Mouse (Mus musculus): Measurements from ENCODE around the gene Col12a1. TPM values are rescaled to one million over a fixed set of nuclear protein-coding genes. Genes with fewer than 3 reads are reported as not detected.

The Col12a1 gene
- total RNA-seq, 1 experiment from 2014 or later, result not detected

DNA sequence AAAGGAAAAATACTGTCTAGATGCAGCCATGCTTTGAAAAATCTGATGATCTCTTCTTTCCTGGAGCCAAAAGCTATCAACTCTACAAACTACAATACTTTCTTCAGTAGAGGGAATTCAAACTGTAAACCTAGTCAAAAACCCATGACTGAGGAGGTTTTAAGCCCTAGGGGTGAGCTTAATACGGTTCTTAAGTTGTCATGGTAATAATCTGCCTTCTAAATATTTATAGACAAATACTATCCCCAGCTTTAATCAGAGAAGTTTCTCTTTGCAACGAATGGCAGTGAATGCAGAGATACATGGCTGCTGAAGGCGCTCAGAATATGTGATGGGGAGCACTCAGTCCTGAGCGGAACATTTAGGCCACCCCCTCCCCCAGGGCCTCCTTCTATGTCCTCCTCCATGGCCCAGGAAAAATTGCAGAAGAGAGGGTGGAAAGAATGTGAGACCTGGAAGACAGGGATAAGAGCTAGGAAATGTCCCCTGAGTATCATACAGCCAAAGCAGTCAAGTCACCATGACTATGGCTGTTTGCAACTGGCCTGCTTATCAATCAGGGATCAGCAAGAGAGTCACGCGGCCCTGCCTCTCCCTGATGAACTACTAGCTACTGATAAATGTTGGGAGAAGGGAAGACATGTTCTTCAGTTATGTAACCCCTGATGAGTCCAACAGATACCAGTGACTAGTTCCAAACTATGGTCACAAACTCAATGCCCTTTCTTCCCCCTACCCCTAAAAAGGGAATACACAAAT is 99.6 kb downstream of the Col12a1 start:
- no peak for ATAC-seq (replicated peaks in 1 of 2; ENCODE audit: insufficient read depth in 1 of 2, low FRiP score in 2 of 2, low TSS enrichment in 1 of 2, low read depth in 1 of 2, poor library complexity in 2 of 2, severe bottlenecking in 2 of 2)

DNA sequence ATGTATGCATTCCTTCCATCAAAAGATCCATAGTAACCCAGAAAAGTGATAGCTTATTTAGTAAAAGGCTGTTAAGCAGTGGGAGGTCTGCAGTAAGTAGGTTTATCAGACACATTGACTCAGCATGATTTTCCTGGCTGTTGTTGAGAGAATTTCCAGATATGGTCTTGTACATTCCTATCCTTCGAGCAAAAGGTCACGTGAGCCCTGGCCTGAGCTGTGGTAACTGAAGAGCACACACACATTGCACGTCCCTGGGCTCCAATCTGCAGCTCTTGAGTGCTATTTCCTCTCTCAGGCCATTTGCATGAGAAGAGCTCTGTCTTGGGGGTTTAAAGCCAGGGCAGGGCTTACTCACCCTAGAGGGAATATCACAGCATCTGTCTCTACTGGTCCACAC is 101.3 kb downstream of the Col12a1 start:
- ATAC-seq (replicated peaks in 1 of 2; ENCODE audit: insufficient read depth in 1 of 2, low FRiP score in 2 of 2, low TSS enrichment in 1 of 2, low read depth in 1 of 2, poor library complexity in 2 of 2, severe bottlenecking in 2 of 2), result no peak

DNA sequence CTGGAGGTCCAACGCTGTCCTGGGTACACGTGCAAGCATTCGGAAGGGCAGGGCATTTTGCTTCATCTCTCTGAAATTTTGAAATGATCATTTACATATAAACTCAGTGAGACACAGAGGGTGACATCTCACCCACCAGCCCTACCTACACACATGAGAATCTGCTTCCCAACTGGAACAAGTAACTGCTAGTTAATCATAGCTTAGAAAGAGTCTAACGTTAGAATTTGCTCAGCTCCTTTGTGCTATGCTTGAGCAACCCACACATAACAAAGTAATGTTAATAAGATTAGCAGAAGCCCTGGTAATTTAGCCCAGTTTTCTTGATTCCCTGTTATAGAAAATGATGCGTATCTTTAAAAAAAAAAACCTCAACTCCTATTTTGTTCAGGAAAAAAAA is 102.6 kb downstream of the Col12a1 start:
- no peak for ATAC-seq (replicated peaks in 1 of 2; ENCODE audit: insufficient read depth in 1 of 2, low FRiP score in 2 of 2, low TSS enrichment in 1 of 2, low read depth in 1 of 2, poor library complexity in 2 of 2, severe bottlenecking in 2 of 2)

DNA sequence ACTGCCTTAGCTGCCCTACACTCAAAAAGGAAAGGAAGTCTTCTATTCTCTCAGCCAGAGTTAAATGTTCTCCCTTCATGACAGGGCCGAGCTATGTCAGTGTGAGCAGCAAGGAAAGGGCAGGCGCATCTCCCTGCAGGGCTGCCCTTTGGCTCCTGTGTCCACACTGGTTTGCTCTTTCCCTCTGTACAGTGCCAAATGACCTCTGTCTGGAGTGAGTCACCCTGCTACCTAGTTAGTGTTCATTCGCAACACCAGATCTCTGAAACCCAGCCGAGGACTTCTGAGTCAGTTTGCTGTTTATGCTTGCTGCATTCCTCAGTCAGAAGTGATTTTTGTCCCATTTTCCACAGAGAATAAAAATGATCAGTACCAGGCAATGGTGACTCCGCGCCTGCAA is 108.3 kb downstream of the Col12a1 start:
- no peak for ATAC-seq (replicated peaks in 1 of 2; ENCODE audit: insufficient read depth in 1 of 2, low FRiP score in 2 of 2, low TSS enrichment in 1 of 2, low read depth in 1 of 2, poor library complexity in 2 of 2, severe bottlenecking in 2 of 2)

DNA sequence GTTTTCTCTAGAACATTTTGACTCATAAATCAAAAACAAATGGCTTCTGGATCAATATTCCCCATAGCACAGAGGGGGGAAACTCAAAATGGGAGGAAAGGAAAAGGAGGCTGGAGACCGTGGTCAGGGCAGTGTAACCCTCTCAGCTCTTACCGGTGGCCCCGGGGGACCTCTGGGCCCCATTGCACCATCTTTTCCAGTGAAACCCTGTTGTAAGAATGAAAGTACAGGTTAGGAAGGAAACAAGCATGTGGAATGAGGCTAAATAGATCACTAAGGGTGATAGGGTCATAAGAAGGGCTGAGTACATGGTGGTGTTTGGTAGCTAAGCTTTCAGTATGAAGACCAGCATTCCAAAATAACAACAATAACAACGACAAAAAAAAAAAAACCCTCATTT is 109.0 kb downstream of the Col12a1 start:
- ATAC-seq (replicated peaks in 1 of 2; ENCODE audit: insufficient read depth in 1 of 2, low FRiP score in 2 of 2, low TSS enrichment in 1 of 2, low read depth in 1 of 2, poor library complexity in 2 of 2, severe bottlenecking in 2 of 2), result no peak

DNA sequence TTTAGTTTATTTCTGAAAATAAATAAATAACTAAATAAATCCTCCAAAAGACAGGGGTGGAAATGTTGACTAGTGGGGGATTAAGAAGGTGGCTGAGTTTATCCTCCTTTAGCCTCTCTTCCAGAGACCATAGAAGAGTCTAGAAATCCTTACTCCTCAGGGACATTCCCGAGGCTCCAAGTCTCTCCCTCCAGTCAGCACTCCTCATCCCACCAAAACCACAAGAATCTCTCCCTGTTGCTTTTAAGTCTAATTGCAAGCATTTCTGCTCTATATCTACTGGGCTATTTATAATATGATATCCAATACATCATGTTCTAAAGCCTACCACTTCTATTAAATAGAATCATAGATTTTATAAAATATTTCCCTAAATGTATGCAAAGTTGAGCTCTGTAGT is 109.8 kb downstream of the Col12a1 start:
- no peak for ATAC-seq (replicated peaks in 1 of 2; ENCODE audit: insufficient read depth in 1 of 2, low FRiP score in 2 of 2, low TSS enrichment in 1 of 2, low read depth in 1 of 2, poor library complexity in 2 of 2, severe bottlenecking in 2 of 2)

DNA sequence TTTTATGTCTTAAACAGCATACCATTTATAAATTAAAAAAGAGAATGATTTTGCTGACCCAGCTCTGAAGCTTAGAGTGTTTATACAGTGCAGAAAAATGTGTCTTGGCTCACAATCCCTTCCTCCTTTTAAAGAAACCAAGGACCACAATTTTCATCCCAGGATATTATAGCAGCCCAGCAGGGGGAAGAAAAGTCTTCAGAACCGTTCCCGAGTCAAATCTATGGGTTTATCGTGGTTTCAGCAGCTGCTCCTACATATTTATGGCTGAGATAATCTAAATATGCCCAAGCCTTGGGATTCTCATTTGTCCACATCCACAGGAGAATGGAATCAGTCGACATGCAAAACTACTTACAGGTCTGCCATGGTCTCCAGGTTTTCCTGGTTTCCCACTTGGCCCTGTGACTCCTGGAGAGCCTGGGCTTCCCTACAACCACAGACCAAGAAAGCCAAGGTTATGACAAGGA is 110.5 kb downstream of the Col12a1 start:
- no peak for ATAC-seq (replicated peaks in 1 of 2; ENCODE audit: insufficient read depth in 1 of 2, low FRiP score in 2 of 2, low TSS enrichment in 1 of 2, low read depth in 1 of 2, poor library complexity in 2 of 2, severe bottlenecking in 2 of 2)

DNA sequence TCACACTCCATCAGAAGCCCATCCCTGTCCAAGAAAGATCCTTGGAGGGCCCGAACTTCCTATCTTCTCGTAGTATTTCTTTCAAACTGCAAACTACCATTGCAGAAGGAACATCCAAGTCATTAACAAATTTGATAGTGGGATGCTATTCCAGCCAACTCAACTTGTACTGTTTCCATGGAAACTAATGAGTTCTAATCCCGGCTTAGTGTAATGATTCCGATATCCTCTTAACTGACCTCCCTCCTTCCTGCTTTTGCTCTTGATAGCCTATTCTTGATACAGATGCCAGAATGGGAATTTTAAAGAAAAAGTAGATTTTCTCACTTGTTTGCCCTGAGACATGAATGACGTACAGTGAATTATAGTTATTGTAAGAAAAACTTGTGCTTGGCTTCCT is 112.5 kb downstream of the Col12a1 start:
- ATAC-seq (replicated peaks in 1 of 2; ENCODE audit: insufficient read depth in 1 of 2, low FRiP score in 2 of 2, low TSS enrichment in 1 of 2, low read depth in 1 of 2, poor library complexity in 2 of 2, severe bottlenecking in 2 of 2), result no peak

DNA sequence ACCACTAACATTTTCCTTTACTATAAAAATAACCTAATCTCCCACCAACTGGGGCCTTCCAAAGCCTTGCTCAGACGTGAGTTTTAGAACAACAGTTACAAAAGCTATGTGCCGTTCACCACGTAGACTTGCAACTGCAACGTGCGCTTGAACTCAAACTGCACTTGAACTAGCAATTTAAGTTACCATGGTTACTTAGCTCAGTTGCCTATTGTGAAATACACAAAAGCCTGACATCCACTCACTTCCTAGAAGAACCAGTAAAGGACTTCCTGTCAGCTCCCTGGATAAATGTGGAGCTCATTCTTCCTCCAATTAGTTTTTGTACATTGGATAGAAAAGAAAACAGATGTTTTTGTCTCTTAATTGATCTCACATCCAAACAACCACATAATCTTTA is 112.9 kb downstream of the Col12a1 start:
- ATAC-seq (replicated peaks in 1 of 2; ENCODE audit: insufficient read depth in 1 of 2, low FRiP score in 2 of 2, low TSS enrichment in 1 of 2, low read depth in 1 of 2, poor library complexity in 2 of 2, severe bottlenecking in 2 of 2), result no peak

DNA sequence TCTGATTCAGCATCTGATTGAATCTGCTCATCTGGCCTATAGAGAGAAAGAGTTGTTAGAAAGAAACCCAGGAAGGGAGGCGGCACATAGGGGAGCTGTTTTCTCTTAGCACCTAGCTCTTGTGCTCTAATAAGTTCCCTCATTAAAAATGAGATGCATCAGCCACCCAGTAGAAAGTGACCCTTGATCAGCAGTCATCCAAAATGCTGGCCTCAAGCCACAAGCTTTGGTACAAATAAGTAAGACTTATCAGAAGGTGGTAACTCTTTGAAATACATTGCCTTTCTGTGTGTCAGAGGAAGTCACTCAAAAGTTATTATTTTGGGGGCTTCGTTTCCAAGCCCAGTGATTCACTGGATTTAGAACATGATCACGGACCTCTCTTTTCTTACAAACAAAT is 114.1 kb downstream of the Col12a1 start:
- ATAC-seq (replicated peaks in 1 of 2; ENCODE audit: insufficient read depth in 1 of 2, low FRiP score in 2 of 2, low TSS enrichment in 1 of 2, low read depth in 1 of 2, poor library complexity in 2 of 2, severe bottlenecking in 2 of 2), result no peak

DNA sequence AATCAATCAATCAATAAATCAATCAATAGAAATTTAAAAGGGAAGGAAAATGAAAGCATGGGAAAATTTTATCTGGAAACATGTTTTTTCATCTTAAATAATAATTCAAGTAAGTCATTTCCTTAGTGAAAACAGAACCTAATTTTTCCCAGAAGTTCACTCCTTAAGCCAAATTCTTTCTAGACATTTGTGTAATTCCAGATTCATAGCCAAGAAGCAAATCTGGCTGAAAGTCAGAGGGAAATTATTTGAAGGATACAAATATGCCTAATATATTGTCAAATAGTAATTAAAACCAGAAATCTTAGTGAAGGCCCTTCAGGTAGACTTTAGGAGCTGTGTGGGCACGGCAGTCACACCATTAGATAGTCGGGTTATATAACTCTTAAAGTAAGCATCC is 115.2 kb downstream of the Col12a1 start:
- no peak for ATAC-seq (replicated peaks in 1 of 2; ENCODE audit: insufficient read depth in 1 of 2, low FRiP score in 2 of 2, low TSS enrichment in 1 of 2, low read depth in 1 of 2, poor library complexity in 2 of 2, severe bottlenecking in 2 of 2)

DNA sequence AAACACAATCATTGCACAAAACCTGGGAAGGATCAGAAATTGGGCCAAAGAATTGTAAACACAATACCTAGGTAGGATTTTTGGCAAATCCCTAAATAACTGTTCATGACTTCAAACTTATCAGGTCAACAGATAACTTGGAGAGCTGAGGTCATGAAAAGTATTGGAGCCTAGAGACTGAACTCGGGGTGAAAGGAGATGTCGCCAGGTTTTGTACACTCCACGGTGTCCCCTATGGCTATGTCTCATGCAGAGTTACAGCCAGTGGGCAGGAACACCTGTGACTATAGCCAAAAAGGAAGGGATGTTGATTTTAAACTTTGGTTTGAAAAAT is 118.4 kb downstream of the Col12a1 start:
- ATAC-seq (replicated peaks in 1 of 2; ENCODE audit: insufficient read depth in 1 of 2, low FRiP score in 2 of 2, low TSS enrichment in 1 of 2, low read depth in 1 of 2, poor library complexity in 2 of 2, severe bottlenecking in 2 of 2), result no peak

DNA sequence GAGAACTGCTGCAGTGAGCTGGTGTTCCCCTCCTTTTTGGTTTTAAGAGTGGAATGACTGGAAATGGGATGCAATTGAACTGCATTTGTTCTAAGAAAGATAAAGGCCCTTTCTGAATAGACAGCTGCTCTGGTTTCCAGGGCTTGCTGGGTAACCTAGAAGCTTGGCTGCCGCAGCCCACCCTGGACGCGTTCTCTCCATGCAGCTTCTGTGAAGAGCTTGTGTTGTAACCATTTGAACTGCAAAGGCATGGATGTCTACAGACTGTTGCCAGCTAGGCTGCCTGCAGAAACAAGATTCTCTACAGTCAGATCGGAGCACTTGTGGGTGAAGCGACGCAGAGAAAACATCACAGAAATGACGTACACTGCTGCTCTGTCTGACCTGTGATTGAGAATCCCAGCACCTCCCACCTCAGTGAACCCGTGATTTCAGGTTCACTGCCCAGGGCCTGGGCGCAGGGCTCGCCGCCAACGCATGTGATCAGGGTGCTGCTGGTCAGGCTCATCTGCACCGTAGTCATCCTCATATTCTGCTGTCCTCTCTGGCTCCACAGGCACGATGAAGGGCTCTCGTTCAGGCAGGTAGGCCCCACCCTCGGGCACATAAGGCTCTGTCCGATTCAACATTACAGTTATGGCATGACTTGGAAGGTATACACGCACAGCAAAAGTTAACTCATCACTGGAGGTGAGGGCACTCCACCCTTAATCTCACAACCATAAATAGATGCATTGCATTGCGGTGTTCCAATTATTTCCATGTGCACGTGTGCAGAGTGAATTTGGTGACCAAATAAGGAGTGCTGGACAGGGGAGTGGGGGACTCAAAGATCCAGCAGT is 119.0 kb downstream of the Col12a1 start:
- ATAC-seq (replicated peaks in 1 of 2; ENCODE audit: insufficient read depth in 1 of 2, low FRiP score in 2 of 2, low TSS enrichment in 1 of 2, low read depth in 1 of 2, poor library complexity in 2 of 2, severe bottlenecking in 2 of 2), result no peak

DNA sequence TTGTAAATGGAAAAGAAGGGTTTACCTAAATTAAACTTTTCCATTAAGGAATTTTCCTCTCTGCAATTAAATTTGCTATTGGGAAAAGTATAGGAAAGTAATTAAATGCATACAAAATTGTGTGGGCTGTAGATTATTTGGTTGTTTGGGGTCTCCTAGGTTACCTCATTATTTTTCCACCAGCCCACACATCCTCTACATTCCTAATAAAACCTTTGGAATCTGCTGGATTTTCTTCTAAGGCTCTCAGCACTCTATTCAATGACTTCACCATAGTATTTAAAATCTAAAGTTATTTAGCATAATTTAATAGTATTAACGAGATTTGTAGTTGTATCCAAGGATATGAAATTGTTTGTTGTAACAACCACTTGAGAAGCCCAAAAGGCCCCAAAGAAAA is 120.1 kb downstream of the Col12a1 start:
- ATAC-seq (replicated peaks in 1 of 2; ENCODE audit: insufficient read depth in 1 of 2, low FRiP score in 2 of 2, low TSS enrichment in 1 of 2, low read depth in 1 of 2, poor library complexity in 2 of 2, severe bottlenecking in 2 of 2), result no peak

DNA sequence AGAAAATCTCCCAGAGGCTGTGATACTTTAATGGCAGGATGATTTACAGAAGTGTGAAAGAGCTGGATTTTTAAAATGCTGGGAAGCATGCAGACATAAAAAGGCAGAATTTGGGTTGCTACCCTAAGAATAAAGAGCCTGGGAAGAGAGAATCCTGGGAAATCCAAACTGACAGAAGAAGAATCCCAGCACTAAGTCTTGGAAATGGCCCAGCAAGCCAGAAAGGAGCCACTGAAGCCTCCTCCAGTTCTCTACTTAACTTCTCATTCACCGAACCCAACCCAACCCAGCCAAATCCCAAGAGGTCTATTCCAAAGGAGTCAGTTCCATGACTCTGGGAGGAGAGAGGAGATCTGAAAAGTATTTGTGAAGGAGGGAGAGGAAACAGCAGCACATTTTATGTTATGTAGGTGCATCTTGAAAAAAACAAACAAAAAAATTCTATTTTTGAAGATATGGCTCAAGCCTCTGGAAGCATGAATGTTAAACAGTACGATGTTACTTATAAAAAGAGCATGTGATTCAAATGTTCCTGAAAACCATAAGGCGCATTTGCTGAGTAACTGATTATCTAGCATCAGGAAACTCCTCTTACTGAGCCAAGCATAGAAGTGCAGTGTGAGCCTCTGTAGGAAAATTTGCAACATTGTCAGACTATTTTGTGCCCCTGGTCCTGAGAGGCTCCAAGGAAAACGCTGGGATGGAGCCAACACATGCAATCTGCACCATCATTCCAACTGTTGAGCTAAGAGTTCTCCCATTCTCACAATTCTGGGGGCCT is 132.0 kb downstream of the Col12a1 start:
- no peak for ATAC-seq (replicated peaks in 1 of 2; ENCODE audit: insufficient read depth in 1 of 2, low FRiP score in 2 of 2, low TSS enrichment in 1 of 2, low read depth in 1 of 2, poor library complexity in 2 of 2, severe bottlenecking in 2 of 2)

DNA sequence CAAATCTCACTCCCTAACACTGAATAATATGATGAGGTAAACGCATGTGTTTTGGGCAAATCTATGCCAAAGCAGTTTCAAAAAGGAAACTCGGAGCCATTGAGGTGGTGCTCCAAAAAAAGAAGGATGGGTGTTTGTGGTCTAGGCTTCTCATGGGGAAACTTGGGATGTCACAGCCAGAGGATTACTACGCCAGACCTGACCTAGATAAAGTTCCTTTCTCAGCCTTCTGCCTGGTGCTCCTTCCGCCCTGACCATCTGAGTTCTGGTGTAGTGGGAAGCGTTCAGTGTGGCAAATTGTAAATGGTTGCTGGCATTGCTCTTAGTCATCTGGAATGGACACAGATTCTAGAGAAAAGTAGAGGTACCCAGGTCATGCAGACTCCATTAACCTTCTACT is 151.8 kb downstream of the Col12a1 start:
- ATAC-seq (replicated peaks in 1 of 2; ENCODE audit: insufficient read depth in 1 of 2, low FRiP score in 2 of 2, low TSS enrichment in 1 of 2, low read depth in 1 of 2, poor library complexity in 2 of 2, severe bottlenecking in 2 of 2), result no peak

DNA sequence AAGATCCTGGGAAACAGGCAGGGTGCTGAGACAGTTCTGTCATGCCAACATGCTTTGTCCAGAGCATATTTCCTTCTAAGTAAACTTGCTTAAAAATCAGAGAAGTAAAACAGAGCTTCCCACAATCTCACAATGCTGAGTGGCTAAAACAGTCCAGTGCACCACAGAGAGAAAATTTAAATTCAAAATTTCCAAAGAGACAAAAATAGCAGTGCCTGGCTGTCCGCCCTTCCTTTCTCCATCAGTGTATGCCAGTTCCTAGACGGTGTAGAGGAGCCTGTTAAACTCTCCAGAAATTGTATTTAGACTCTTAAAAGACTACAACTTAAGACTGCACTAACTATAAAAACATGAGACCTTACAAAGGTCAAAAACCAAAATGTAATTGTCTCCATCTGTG is 165.3 kb downstream of the Col12a1 start:
- ATAC-seq (replicated peaks in 1 of 2; ENCODE audit: insufficient read depth in 1 of 2, low FRiP score in 2 of 2, low TSS enrichment in 1 of 2, low read depth in 1 of 2, poor library complexity in 2 of 2, severe bottlenecking in 2 of 2), result no peak
